Mouse (Mus musculus): Measurements from ENCODE around the gene Trim58.

DNA sequence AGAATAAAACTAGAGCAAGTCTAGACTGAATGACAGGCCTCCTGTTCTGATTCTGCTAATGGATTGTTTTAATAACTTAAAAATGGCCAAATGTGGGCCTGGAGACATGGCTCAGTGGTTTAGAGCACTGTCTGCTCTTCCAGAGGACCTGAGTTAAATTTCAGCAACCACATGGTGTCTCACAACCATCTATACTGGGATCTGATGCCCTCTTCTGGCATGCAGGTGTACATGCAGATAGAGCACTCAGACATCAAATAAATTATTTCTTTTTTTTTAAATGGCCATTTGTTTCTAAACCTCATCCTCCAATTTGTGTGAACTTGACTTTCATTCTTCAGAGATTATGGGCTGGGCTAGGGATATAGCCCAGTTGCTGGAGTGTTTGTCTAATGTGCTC lies 29.0 kb downstream of the Trim58 start:
- TF ChIP-seq CTCF (IDR thresholded peaks at IDR 0.05; ENCODE audit: low read depth) (no peak), EP300 (IDR thresholded peaks at IDR 0.05; ENCODE audit: low read depth) (no peak)

Data from heart, postnatal 0 days (tissue).